Mouse (Mus musculus) lung, embryonic 16.5 days (tissue): ENCODE results near the gene Nell2. TPM values are rescaled to one million over a fixed set of nuclear protein-coding genes. Genes with fewer than 3 reads are reported as not detected.
A peak's percentile ranks its signal among the peaks of the same experiment; 100 is the strongest.
"Not testable (repeated sequence)": the region's sequence is repeated elsewhere in the genome, so short reads cannot be mapped to it uniquely, and the experiment has no call there.

ENCODE experiments used
- ATAC-seq: fragments of 200-750 bp; cut with Nextera tagmentation; 2 replicates; pipeline ENCODE4 v1.8.0; 2017; ENCODE audit warnings: low read depth, mild to moderate bottlenecking, moderate library complexity
- H3K27ac ChIP-seq: fragments of 300-500 bp; sonication (generic); 2 replicates; pipeline ENCODE4 v1.5.1; 2014; ENCODE audit warnings: mild to moderate bottlenecking, control low read depth, low read length
- H3K27me3 ChIP-seq: fragments of 300-500 bp; sonication (generic); 2 replicates; pipeline ENCODE4 v1.6.1; 2014; ENCODE audit warnings: low read depth, low read length, mixed read lengths; ENCODE audit not compliant: control insufficient read depth, insufficient read depth
- H3K36me3 ChIP-seq: fragments of 300-500 bp; sonication (generic); 2 replicates; pipeline ENCODE4 v1.6.1; 2014; ENCODE audit warnings: low read length; ENCODE audit not compliant: control insufficient read depth, insufficient read depth
- H3K4me1 ChIP-seq: fragments of 300-500 bp; sonication (generic); replicated peaks from 2 replicates; pipeline ENCODE4 v1.6.1; 2014; ENCODE audit warnings: low read length, mixed read lengths; ENCODE audit not compliant: control insufficient read depth, insufficient read depth
- H3K4me2 ChIP-seq: fragments of 300-500 bp; sonication (generic); 2 replicates; pipeline ENCODE4 v1.6.1; 2014; ENCODE audit warnings: low read depth, low read length, control low read depth
- H3K4me3 ChIP-seq: fragments of 300-500 bp; sonication (generic); 2 replicates; pipeline ENCODE4 v1.5.1; 2014; ENCODE audit warnings: mild to moderate bottlenecking, low read length, control low read depth
- H3K9ac ChIP-seq: fragments of 300-500 bp; sonication (generic); 2 replicates; pipeline ENCODE4 v1.6.1; 2014; ENCODE audit warnings: low read length, control low read depth
- H3K9me3 ChIP-seq: fragments of 300-500 bp; sonication (generic); 2 replicates; pipeline ENCODE4 v1.6.1; 2016; ENCODE audit warnings: low read length; ENCODE audit not compliant: control insufficient read depth
- WGBS: fragments of 180-500 bp; shearing (Covaris S2); extraction: QIAGEN DNeasy Blood & Tissue Kit; methylation state at CpG from one replicate; pipeline ENCODE4 v1.1.7; 2014; 5-methylcytosine and 5-hydroxymethylcytosine counted together
- polyA plus RNA-seq: library from polyadenylated mRNA; unstranded; fragments of >200 nt; fragmentation: Nextera tagmentation; extraction: Ambion mirVana; gene quantifications from 2 replicates; pipeline ENCODE4 v1.2.1, GENCODE M21; 2015

Gene Nell2
- polyA plus RNA-seq, 1 experiment from 2014 or later: 1.2 TPM

DNA sequence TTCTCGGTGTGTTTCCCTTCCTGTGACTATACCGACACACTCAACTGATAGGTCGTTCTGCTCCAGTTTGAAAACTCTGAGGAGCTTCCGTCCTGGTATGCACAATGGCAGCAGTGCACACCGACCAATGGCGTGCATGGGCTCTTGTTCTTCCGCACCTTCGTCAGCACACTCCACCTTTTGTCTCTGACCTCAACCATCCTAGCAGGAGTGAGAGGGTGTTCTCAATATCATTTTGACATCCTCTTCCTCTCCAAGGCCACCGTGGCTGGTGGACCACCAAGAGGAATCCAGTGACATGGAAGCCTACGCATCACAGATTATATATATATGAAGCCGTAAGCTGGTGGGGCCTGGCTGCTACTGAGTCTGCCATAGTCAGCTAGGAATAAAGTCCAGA is 282.8 kb downstream of the Nell2 start:
- H3K36me3 ChIP-seq: no peaks in the 10 kb centered on the region
- H3K27me3 ChIP-seq: no peaks in the 10 kb centered on the region
- no peak overlapping the region for H3K4me3 ChIP-seq
- no peaks in the 10 kb centered on the region for H3K9me3 ChIP-seq
- no peak for ATAC-seq
- H3K9ac ChIP-seq: no peak overlapping the region
- H3K4me1 ChIP-seq: no peaks in the 10 kb centered on the region
- no peak overlapping the region for H3K4me2 ChIP-seq
- H3K27ac ChIP-seq: no peak overlapping the region
- 89% methylated on average over 11 of the region's 11 CpGs for WGBS

DNA sequence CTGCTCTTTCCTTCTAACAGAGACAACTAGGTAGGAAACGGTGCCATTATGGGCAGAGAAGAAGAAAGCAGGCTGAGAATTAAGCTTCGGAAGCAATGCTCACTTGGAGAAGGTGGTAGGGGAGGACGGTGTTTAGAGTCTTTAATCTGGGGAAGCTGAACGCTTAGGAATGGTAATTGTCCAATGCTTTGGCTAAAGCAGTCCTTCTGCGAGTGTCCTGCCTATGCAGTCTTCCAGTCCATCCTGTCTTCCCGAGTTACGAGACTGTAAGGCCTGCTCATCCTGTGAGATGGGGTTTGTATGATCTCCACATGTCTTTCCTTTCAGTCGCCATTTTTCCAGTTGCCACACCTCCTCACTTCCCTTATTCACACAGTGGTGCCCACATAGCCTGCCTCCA is 284.5 kb downstream of the Nell2 start:
- H3K9ac ChIP-seq: no peak overlapping the region
- ATAC-seq: no peak

DNA sequence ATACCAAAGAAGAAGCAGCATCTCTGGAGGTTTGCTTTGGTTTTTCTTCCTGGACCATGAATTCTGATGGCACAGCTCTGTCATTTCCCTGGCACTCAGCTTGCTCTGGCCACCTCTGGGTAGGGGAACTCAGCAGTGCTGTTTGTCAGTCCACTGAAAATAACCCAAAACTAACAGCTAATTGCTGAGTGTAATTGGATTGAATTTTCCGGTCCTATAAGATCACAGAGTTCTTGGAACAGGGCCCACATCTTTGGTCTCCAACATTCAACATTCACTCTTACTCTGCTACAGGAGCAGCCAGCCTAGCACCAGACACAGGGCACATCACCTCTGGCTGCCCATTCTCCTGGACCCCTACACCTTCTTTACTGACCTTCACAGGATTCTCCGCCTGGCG is 287.2 kb downstream of the Nell2 start:
- H3K27me3 ChIP-seq: no peaks in the 10 kb centered on the region
- no peaks in the 10 kb centered on the region for H3K36me3 ChIP-seq
- 88% methylated on average over 3 of the region's 3 CpGs for WGBS
- H3K9me3 ChIP-seq: no peaks in the 10 kb centered on the region
- H3K4me1 ChIP-seq: no peaks in the 10 kb centered on the region
- ATAC-seq: peak; percentile 26; the same call in 1 of the 2 replicates
- no peak overlapping the region for H3K4me2 ChIP-seq
- H3K9ac ChIP-seq: no peak overlapping the region
- no peak overlapping the region for H3K4me3 ChIP-seq
- H3K27ac ChIP-seq: no peak overlapping the region

More for the DNA sequence above, 284.5 kb downstream of the Nell2 start:
- Histone ChIP-seq H3K27ac (no peak overlapping the region), H3K27me3 (no peaks in the 10 kb centered on the region), H3K4me3 (no peak overlapping the region), H3K36me3 (no peaks in the 10 kb centered on the region), H3K4me1 (no peaks in the 10 kb centered on the region), H3K9me3 (no peaks in the 10 kb centered on the region), H3K4me2 (no peak overlapping the region)
- WGBS: 75% methylated on average over 8 of the region's 8 CpGs

DNA sequence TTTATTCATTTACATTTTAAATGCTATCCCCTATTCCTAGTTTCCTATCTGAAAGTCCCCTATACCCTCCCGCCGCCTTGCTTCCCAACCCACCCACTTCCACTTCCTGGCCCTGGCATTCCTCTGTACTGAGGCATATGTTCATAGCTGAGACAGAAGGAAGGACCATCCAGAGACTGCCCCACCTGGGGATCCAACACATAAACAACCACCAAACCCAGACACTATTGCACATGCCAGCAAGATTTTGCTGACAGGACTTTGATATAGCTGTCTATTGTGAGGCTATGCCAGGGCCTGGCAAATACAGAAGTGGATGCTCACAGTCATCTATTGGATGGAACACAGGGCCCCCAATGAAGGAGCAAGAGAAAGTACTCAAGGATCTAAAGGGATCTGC is 291.3 kb downstream of the Nell2 start:
- not testable (repeated sequence) for H3K4me2 ChIP-seq, H3K36me3 ChIP-seq, H3K9ac ChIP-seq, H3K4me3 ChIP-seq, H3K4me1 ChIP-seq, ATAC-seq, H3K27me3 ChIP-seq, H3K27ac ChIP-seq, H3K9me3 ChIP-seq
- WGBS: 91% methylated on average over 2 of the region's 2 CpGs

DNA sequence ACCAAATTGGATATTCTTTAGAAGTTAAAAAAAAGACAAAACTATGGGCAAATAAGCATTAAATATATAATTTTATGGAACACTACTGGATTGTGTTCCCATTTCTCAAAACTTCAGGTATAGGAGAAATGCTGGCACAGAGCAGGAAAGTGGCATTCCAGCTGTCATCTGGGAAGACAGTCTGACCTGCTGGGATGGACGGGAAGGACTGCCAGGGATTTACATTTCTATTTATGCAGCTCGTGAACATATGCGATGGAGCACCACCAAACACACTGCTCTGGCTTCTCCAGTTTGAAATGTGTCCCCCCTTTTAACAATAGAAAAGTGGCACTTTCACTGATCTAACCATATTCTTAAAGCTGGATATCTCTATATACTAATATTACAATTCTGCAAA is 291.9 kb downstream of the Nell2 start:
- Histone ChIP-seq H3K9ac (no peak overlapping the region), H3K4me3 (no peak overlapping the region), H3K9me3 (no peaks in the 10 kb centered on the region), H3K36me3 (no peaks in the 10 kb centered on the region), H3K27ac (no peak overlapping the region), H3K4me2 (no peak overlapping the region), H3K27me3 (no peaks in the 10 kb centered on the region), H3K4me1 (no peaks in the 10 kb centered on the region)
- 85% methylated on average over 3 of the region's 3 CpGs for WGBS
- no peak for ATAC-seq

DNA sequence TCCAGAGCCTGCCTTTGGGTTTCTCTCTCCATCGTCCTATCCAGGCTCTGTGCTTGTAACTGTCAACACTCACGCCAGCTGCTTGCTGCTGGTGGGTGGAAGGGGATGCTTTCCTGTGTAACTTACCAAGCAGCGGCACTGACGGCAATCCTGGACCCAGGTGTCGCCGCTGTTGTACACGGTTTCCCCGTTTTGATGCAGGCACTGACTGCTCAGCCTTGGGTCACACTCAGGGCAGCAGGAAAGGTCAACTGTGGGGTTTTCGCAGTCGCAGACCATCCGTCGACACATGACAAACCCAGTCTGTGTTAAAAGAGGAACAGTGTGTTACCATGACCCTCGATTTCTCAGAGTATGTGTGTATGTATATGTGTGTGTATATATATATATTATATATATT is 297.2 kb downstream of the Nell2 start:
- no peak overlapping the region for H3K4me2 ChIP-seq
- no peak overlapping the region for H3K27ac ChIP-seq
- no peak for ATAC-seq
- H3K36me3 ChIP-seq: no peaks in the 10 kb centered on the region
- H3K27me3 ChIP-seq: no peaks in the 10 kb centered on the region
- H3K4me3 ChIP-seq: no peak overlapping the region
- WGBS: 64% methylated on average over 13 of the region's 13 CpGs
- H3K9ac ChIP-seq: no peak overlapping the region
- no peaks in the 10 kb centered on the region for H3K9me3 ChIP-seq
- no peaks in the 10 kb centered on the region for H3K4me1 ChIP-seq

DNA sequence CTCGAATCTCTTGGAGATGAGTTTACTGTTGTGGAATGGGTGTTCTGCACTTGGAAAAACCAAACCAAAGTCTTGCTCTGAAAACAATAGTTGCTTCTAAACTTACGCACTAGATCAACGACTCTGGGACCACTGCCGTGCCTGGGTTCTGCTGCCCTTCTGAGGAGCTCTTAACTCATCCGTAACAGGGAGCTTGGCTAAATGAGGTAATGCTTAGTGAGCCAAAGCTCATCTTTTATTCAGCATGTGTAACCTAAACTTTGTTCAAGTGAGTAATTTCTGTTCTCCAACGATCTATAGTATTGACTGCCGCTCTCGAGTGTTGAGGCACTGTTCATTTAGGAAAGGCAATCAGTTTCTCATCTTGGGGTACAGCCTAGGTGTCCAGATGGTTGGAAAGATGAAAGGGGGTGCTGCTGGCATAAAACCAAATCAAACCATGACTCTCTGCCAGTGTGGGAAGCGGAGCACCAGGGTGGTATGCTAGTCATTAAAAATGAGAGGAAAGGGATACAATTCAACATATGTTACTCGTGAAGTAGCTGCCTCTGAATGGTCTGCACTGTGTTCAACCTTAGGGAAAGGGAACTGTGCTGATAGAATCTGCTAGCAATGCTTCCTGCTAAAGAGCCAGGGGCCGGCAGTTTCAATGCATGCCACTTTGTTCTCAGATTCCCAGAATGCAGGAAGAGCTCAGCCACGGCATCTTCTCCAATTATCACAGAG is 311.6 kb downstream of the Nell2 start:
- no peaks in the 10 kb centered on the region for H3K4me1 ChIP-seq
- no peak overlapping the region for H3K27ac ChIP-seq
- no peak overlapping the region for H3K9ac ChIP-seq
- H3K36me3 ChIP-seq: no peaks in the 10 kb centered on the region
- H3K4me3 ChIP-seq: no peak overlapping the region
- H3K4me2 ChIP-seq: no peak overlapping the region
- H3K9me3 ChIP-seq: no peaks in the 10 kb centered on the region
- 79% methylated on average over 12 of the region's 12 CpGs for WGBS
- ATAC-seq: no peak
- H3K27me3 ChIP-seq: no peaks in the 10 kb centered on the region

DNA sequence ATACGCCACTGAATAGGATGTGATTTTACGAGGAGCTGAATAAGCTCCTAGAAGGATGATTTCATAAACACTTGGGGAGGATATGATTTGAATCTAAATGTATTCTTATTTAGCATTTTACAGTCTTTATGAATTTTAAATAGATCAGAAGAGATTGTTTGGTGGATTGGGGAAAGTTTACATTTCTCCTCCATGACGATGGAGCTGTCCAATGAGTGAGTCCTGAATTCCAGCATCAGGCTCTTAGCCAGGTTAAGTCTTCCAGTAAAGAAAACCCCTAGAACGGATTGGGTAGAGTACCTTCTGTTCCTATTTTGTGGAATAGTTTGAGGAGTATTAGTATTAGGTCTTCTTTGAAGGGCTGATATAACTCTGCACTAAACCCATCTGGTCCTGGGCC is 317.8 kb downstream of the Nell2 start:
- no peaks in the 10 kb centered on the region for H3K27me3 ChIP-seq
- H3K9ac ChIP-seq: no peak overlapping the region
- no peak overlapping the region for H3K27ac ChIP-seq
- no peak overlapping the region for H3K4me3 ChIP-seq
- WGBS: 77% methylated on average over 4 of the region's 4 CpGs
- ATAC-seq: no peak
- no peaks in the 10 kb centered on the region for H3K4me1 ChIP-seq
- no peak overlapping the region for H3K4me2 ChIP-seq
- no peaks in the 10 kb centered on the region for H3K36me3 ChIP-seq
- H3K9me3 ChIP-seq: no peaks in the 10 kb centered on the region

DNA sequence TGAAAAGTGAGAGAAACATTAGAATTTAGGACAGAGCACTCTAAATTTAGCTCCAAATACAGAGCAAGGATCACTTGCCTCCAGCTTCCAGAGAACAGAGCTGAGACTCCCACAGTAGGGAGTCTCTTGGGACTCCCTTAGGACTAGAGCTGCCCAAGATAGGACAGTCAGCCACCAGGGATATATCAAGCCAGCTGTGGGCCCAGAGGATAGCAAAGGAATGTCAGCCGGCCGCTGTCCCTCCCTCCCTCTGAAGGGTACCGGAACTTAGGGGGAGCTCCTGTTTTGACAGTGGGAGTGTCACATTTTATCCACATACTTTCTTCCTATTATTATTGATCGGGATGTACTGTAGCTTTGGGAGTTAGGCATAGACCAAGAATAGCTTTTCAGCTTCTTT is 319.2 kb downstream of the Nell2 start:
- H3K4me3 ChIP-seq: no peak overlapping the region
- no peaks in the 10 kb centered on the region for H3K4me1 ChIP-seq
- H3K9me3 ChIP-seq: no peaks in the 10 kb centered on the region
- no peak for ATAC-seq
- no peak overlapping the region for H3K27ac ChIP-seq
- 57% methylated on average over 4 of the region's 4 CpGs for WGBS
- no peak overlapping the region for H3K4me2 ChIP-seq
- no peaks in the 10 kb centered on the region for H3K27me3 ChIP-seq
- no peak overlapping the region for H3K9ac ChIP-seq
- H3K36me3 ChIP-seq: no peaks in the 10 kb centered on the region
